Mouse (Mus musculus) hindbrain, embryonic 15.5 days (tissue): ENCODE data around the gene Gm3618. TPM values are rescaled to one million over a fixed set of nuclear protein-coding genes. Genes with fewer than 3 reads are reported as not detected.
"Not testable (repeated sequence)": the region's sequence is repeated elsewhere in the genome, so short reads cannot be mapped to it uniquely, and the experiment has no call there.

Experiments used
- ATAC-seq: fragments of 200-750 bp; cut with Nextera tagmentation; 2 replicates; pipeline ENCODE4 v1.8.0; 2017; ENCODE audit warnings: low read depth, moderate number of reproducible peaks, moderate TSS enrichment; ENCODE audit not compliant: low FRiP score
- H3K27ac ChIP-seq: fragments of 300-500 bp; sonication (generic); replicated peaks from 2 replicates; pipeline ENCODE4 v1.5.1; 2015; ENCODE audit warnings: mild to moderate bottlenecking, inconsistent platforms
- H3K27me3 ChIP-seq: fragments of 300-500 bp; sonication (generic); 2 replicates; pipeline ENCODE4 v1.6.1; 2015; ENCODE audit warnings: control low read depth, inconsistent platforms
- H3K36me3 ChIP-seq: fragments of 300-500 bp; sonication (generic); 2 replicates; pipeline ENCODE4 v1.6.1; 2015; ENCODE audit warnings: control low read depth, inconsistent platforms
- H3K4me1 ChIP-seq: fragments of 300-500 bp; sonication (generic); replicated peaks from 2 replicates; pipeline ENCODE4 v1.6.1; 2015; ENCODE audit warnings: control low read depth, inconsistent platforms
- H3K4me2 ChIP-seq: fragments of 300-500 bp; sonication (generic); 2 replicates; pipeline ENCODE4 v1.6.1; 2015; ENCODE audit warnings: moderate library complexity, mild to moderate bottlenecking, inconsistent platforms
- H3K4me3 ChIP-seq: fragments of 300-500 bp; sonication (generic); 2 replicates; pipeline ENCODE4 v1.5.1; 2015; ENCODE audit warnings: mild to moderate bottlenecking, inconsistent platforms
- H3K9ac ChIP-seq: fragments of 300-500 bp; sonication (generic); 2 replicates; pipeline ENCODE4 v1.6.1; 2015; ENCODE audit warnings: inconsistent platforms
- H3K9me3 ChIP-seq: fragments of 300-500 bp; sonication (generic); 2 replicates; pipeline ENCODE4 v1.6.1; 2016; ENCODE audit warnings: control low read depth, inconsistent platforms
- WGBS: fragments of 180-500 bp; shearing (Covaris S2); methylation state at CpG from one replicate; pipeline ENCODE4 v1.1.7; 2015; 5-methylcytosine and 5-hydroxymethylcytosine counted together
- polyA plus RNA-seq: library from polyadenylated mRNA; unstranded; fragments of >200 nt; fragmentation: Nextera tagmentation; extraction: Ambion mirVana; gene quantifications from 2 replicates; pipeline ENCODE4 v1.2.1, GENCODE M21; 2015

The Gm3618 gene
- not detected in 2 replicates for polyA plus RNA-seq

GRCm38 (mm10) chr14:6343578-6343977 is at the start of gene Gm3618:
TSS of gene Gm3618 (minus strand) at chr14:6343678.
- not testable (repeated sequence) for H3K9ac ChIP-seq, ATAC-seq, H3K4me2 ChIP-seq, H3K4me1 ChIP-seq, H3K27me3 ChIP-seq, H3K36me3 ChIP-seq, H3K4me3 ChIP-seq, H3K9me3 ChIP-seq, H3K27ac ChIP-seq
- no CpG with 5 or more reads among the region's 10 CpGs for WGBS

GRCm38 (mm10) chr14:6390219-6390618 is 46.7 kb upstream of the Gm3618 start, which contains the start of gene Gm16440:
TSS of gene Gm16440 (minus strand) at chr14:6390319.
- H3K9ac ChIP-seq, H3K4me1 ChIP-seq, H3K9me3 ChIP-seq, H3K27ac ChIP-seq, H3K4me3 ChIP-seq, H3K27me3 ChIP-seq, ATAC-seq, H3K4me2 ChIP-seq, H3K36me3 ChIP-seq: not testable (repeated sequence)
- WGBS = 90% methylated on average over 2 of the region's 4 CpGs

GRCm38 (mm10) chr14:6304743-6305142 is 38.7 kb downstream of the Gm3618 start, which contains the start of gene Gm21103:
TSS of gene Gm21103 (minus strand) at chr14:6304843.
- WGBS = 80% methylated on average over 2 of the region's 2 CpGs
- ATAC-seq, H3K27me3 ChIP-seq, H3K4me2 ChIP-seq, H3K9me3 ChIP-seq, H3K9ac ChIP-seq, H3K27ac ChIP-seq, H3K4me1 ChIP-seq, H3K36me3 ChIP-seq, H3K4me3 ChIP-seq: not testable (repeated sequence)

GRCm38 (mm10) chr14:6286931-6287715 is 56.4 kb downstream of the Gm3618 start, which contains the start of gene Gm3411:
TSS of gene Gm3411 (minus strand) at chr14:6287250.
- Histone ChIP-seq H3K4me2 (peak within 1 kb of the TSS; percentile 67), H3K4me3 (peak within 1 kb of the TSS; percentile 60), H3K27ac (peak within 1 kb of the TSS; percentile 61), H3K9ac (peak within 1 kb of the TSS; percentile 61)
- not testable (repeated sequence) for H3K27me3 ChIP-seq, H3K36me3 ChIP-seq, H3K9me3 ChIP-seq, H3K4me1 ChIP-seq, ATAC-seq
- WGBS = under 1% methylated on average over 45 of the region's 57 CpGs

Other genes with a start within 250 kb of the Gm3618 start
- 6.7 and 7.0 TPM in 2 replicates for gene Gm8206, start 249.7 kb downstream of the Gm3618 start, polyA plus RNA-seq
- gene Gm3468, start 235.0 kb downstream of the Gm3618 start, polyA plus RNA-seq = 3.8 and 5.8 TPM in 2 replicates
- not detected in 2 replicates for gene Gm3476, start 217.9 kb downstream of the Gm3618 start, polyA plus RNA-seq
- 0.08 TPM in 1 of 2 replicates, not detected in the other for gene Gm21560, start 124.4 kb downstream of the Gm3618 start, polyA plus RNA-seq
- 8.1 and 8.2 TPM in 2 replicates for gene Gm3411, start 56.4 kb downstream of the Gm3618 start, polyA plus RNA-seq
- not detected in 2 replicates for gene Gm21103, start 38.8 kb downstream of the Gm3618 start, polyA plus RNA-seq
- gene Gm16440, start 46.6 kb upstream of the Gm3618 start, polyA plus RNA-seq = 0.16 TPM in 1 of 2 replicates, not detected in the other
- gene Gm3591, start 68.8 kb upstream of the Gm3618 start, polyA plus RNA-seq = 6.2 and 8.0 TPM in 2 replicates
- not detected in 2 replicates for gene Gm3594, start 100.9 kb upstream of the Gm3618 start, polyA plus RNA-seq
- not detected in 2 replicates for gene Gm8356, start 193.6 kb upstream of the Gm3618 start, polyA plus RNA-seq
- gene Gm3629, start 246.9 kb upstream of the Gm3618 start, polyA plus RNA-seq = 0.74 and 0.77 TPM in 2 replicates